Mouse (Mus musculus) left cerebral cortex, postnatal 10 days (tissue): ENCODE results near the gene AL732309.1. TPM values are rescaled to one million over a fixed set of nuclear protein-coding genes. Genes with fewer than 3 reads are reported as not detected.

Experiments
- DNase-seq, 2 experiments: peaks; one replicate each; pipeline ENCODE4 v3.0.0; 2021 to 2022; ENCODE audit warnings: low spot score in 2 of 2, mixed read lengths in 1 of 2; ENCODE audit errors: extremely low spot score in 1 of 2
- intact Hi-C: fragments of 180-260 bp; cut with DNase I; formaldehyde crosslinking; loops from one replicate; pipeline ENCODE4 v1.15.1; 2025
- total RNA-seq, 2 experiments: library from RNA; stranded (reverse); gene quantifications; 2 replicates each; pipeline ENCODE4 v1.2.3; 2021

AL732309.1 gene
- total RNA-seq, 2 experiments from 2014 or later, result 2.4 TPM; not detected in 1

- DNase-seq, result no peak
- intact Hi-C loops, result no loop called here
These were observed 3.3 kb downstream of the AL732309.1 start for GRCm38 (mm10) chr2:25243342-25243741.

GRCm38 (mm10) chr2:25242101-25242506 lies 4.6 kb downstream of the AL732309.1 start, which contains the start of the genes Rnf208 and Cysrt1:
Gene Rnf208, plus strand, starts transcription at chr2:25242255.
Gene Cysrt1, minus strand, starts transcription at chr2:25242452.
- DNase-seq, result peak in 1 of 2 experiments; percentile 61
- intact Hi-C loops, result no loop called here

GRCm38 (mm10) chr2:25241438-25241775 lies 5.3 kb downstream of the AL732309.1 start:
- no peak for DNase-seq
- intact Hi-C loops, result no loop called here

- peak; percentile 63 to 86 for DNase-seq
- intact Hi-C loops, result no loop called here
These were observed 5.8 kb downstream of the AL732309.1 start for GRCm38 (mm10) chr2:25240723-25241437.

- intact Hi-C loops, result no loop called here
- DNase-seq, result no peak
These were observed 6.4 kb downstream of the AL732309.1 start for GRCm38 (mm10) chr2:25240310-25240709.

GRCm38 (mm10) chr2:25239766-25240165 lies 6.9 kb downstream of the AL732309.1 start:
- intact Hi-C loops, result no loop called here
- no peak for DNase-seq

- intact Hi-C loops, result no loop called here
- DNase-seq, result no peak
These were observed 8.6 kb downstream of the AL732309.1 start for GRCm38 (mm10) chr2:25238106-25238505.

- DNase-seq, result no peak
- intact Hi-C loops, result no loop called here
These were observed 9.1 kb downstream of the AL732309.1 start for GRCm38 (mm10) chr2:25237522-25237921.

GRCm38 (mm10) chr2:25236614-25237013 lies 10.0 kb downstream of the AL732309.1 start, which contains the start of gene Rnf224:
Gene Rnf224, minus strand, starts transcription at chr2:25236787.
- intact Hi-C loops, result no loop called here
- DNase-seq, result no peak

- intact Hi-C loops, result no loop called here
- DNase-seq, result no peak
These were observed 12.0 kb downstream of the AL732309.1 start for GRCm38 (mm10) chr2:25234551-25235220.

GRCm38 (mm10) chr2:25234050-25234449 lies 12.6 kb downstream of the AL732309.1 start, which contains the start of gene Slc34a3:
Gene Slc34a3, minus strand, starts transcription at chr2:25234364.
- DNase-seq, result no peak
- intact Hi-C loops, result no loop called here

GRCm38 (mm10) chr2:25233421-25233820 lies 13.2 kb downstream of the AL732309.1 start:
- no peak for DNase-seq
- intact Hi-C loops, result no loop called here

GRCm38 (mm10) chr2:25231038-25231437 lies 15.6 kb downstream of the AL732309.1 start:
- intact Hi-C loops, result no loop called here
- DNase-seq, result no peak

- DNase-seq, result no peak
- intact Hi-C loops, result no loop called here
These were observed 16.1 kb downstream of the AL732309.1 start for GRCm38 (mm10) chr2:25230581-25230980.

GRCm38 (mm10) chr2:25229582-25229981 lies 17.1 kb downstream of the AL732309.1 start:
- DNase-seq, result no peak
- intact Hi-C loops, result no loop called here

- intact Hi-C loops, result no loop called here
- DNase-seq, result no peak
These were observed 17.6 kb downstream of the AL732309.1 start for GRCm38 (mm10) chr2:25228995-25229530.

- intact Hi-C loops, result no loop called here
- DNase-seq, result peak; percentile 82 to 92
These were observed 18.2 kb downstream of the AL732309.1 start for GRCm38 (mm10) chr2:25228431-25228889.

- no peak for DNase-seq
- intact Hi-C loops, result no loop called here
These were observed 19.3 kb downstream of the AL732309.1 start for GRCm38 (mm10) chr2:25227406-25227805.

GRCm38 (mm10) chr2:25226864-25227263 lies 19.8 kb downstream of the AL732309.1 start:
- intact Hi-C loops, result no loop called here
- DNase-seq, result peak; percentile 60
